Mouse (Mus musculus): Measurements from ENCODE around the gene Nlgn3.
"Not testable (repeated sequence)": the region's sequence is repeated elsewhere in the genome, so short reads cannot be mapped to it uniquely, and the experiment has no call there.

The Nlgn3 gene

DNA sequence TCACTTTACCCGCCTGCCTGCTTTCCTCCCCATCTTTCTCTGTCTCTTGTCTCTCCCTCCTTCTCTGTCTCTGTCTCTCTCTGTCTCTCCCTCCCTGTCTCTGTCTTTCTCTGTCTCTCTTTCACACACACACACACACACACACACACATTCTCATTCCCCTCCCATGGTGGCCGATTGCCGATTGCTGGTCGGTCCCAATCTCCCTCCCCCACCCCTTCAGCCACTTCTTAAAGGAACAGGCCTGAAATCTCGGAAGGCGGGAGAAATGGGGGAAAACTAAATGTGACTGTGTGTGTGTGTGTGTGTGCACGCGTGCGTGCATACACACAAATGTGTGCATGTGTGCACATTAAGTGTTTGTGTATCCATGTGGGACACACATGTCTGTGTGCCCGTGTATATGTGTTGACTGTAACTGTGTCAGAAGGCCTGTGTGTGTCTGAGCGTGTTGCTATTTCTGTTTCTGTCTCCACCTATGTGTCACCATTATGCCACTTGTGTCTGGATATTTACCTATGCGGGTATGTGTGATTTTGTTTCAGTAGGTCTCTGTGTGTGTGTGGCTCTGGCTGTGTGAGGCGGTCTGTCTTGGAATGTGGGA is 1.6 kb downstream of the Nlgn3 start:
- no peak for DNase-seq (ENCODE audit: low spot score)

DNA sequence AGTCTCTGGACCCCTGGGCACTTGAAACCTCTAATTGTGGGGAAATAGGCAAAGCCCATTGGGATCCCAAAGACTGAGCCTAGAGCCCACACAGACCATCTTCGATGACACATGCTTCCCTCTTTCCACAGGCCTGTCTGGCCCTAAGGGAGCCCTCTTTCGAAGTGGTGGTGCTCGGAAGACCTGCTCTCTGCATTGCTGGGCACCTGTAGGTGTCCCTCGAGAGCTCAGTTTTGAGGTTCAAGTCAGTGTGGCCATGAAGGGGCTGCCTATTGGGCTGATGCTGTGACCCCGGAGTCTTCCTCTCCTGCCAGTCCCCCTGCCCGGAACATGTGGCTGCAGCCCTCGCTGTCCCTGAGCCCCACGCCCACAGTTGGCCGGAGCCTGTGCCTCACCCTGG is 2.7 kb downstream of the Nlgn3 start:
- DNase-seq (ENCODE audit: low spot score) = no peak

DNA sequence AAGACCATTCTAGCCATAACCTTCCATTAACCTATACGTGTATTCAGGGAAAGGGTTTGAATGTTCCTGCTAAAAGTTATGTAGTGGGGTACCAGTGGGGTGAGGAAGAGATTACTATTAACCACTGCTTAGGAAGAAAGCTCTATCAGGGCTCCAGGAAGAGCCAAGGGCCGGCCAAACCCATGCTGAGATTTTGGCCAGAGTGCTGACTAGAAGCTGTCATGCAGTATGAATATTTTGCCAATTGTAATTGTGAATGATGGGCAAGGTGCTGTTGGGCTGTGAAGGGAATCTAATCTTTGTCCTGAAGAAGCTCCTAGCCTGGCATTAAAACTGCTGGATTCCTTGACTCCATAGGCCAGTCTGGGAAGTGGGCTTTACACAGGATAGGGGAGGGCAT is 5.7 kb downstream of the Nlgn3 start:
- DNase-seq (ENCODE audit: low spot score) = no peak

DNA sequence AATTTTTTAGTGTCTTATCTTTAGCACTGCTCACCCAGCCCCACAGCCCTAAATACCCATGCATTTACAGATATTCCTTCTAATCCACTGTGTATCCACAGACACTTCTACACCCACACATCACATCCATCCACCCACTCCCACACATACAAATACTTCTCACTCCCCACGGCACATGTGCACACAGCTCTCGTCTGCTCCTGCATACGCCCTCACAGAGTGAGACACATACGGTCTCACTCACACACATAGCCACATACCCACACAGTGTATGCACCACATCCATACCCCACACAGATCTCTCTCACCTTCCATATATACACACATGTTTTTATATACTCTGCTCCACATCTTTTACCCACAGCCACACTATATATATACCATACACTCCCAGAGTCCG is 10.3 kb downstream of the Nlgn3 start:
- no peak for DNase-seq (ENCODE audit: low spot score)

DNA sequence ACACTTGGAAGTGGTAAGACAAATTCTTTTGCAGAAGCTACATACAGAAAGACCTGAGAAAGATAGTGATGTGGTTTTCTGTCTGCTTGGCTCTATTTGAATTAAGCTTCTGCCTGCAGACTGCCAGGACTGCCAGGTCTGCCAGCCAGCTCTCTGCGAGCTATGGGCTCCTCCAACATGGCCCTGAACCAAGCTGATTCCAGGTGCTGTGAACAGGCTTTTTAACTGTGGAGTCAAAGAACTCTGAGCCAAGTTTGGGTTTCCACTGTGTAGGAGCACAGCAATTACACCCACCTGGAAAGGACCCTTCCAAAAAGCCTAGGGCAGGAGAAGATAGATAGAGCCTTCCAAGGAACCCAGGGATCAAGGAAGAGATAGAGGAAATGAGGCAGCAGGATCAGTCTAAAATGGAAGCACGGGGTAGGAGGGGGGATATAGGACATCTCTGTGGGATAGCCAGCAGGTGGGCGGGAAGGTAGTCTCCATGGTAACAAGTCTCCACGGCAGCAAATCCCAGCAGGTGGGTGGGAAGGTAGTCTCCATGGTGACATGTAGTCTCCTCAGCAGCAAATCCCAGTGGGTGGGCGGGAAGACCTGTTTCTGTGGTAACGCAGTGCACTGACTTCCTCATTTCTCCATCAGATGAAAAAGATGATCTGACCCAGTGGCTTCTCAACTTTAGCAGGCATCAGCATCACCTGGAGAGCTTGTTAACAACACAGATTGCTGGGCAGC is 14.8 kb downstream of the Nlgn3 start:
- DNase-seq (ENCODE audit: low spot score) = no peak

DNA sequence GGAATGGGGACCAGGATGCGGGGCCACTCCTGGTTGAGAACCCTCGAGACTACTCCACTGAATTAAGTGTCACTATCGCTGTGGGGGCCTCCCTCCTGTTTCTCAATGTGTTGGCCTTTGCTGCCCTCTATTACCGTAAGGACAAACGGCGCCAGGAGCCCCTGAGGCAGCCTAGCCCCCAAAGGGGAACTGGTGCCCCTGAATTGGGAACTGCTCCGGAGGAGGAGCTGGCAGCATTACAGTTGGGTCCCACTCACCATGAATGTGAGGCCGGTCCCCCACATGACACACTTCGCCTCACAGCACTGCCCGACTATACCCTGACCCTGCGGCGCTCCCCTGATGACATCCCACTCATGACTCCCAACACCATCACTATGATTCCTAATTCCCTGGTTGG is 20.8 kb downstream of the Nlgn3 start:
- DNase-seq (ENCODE audit: low spot score) = no peak

DNA sequence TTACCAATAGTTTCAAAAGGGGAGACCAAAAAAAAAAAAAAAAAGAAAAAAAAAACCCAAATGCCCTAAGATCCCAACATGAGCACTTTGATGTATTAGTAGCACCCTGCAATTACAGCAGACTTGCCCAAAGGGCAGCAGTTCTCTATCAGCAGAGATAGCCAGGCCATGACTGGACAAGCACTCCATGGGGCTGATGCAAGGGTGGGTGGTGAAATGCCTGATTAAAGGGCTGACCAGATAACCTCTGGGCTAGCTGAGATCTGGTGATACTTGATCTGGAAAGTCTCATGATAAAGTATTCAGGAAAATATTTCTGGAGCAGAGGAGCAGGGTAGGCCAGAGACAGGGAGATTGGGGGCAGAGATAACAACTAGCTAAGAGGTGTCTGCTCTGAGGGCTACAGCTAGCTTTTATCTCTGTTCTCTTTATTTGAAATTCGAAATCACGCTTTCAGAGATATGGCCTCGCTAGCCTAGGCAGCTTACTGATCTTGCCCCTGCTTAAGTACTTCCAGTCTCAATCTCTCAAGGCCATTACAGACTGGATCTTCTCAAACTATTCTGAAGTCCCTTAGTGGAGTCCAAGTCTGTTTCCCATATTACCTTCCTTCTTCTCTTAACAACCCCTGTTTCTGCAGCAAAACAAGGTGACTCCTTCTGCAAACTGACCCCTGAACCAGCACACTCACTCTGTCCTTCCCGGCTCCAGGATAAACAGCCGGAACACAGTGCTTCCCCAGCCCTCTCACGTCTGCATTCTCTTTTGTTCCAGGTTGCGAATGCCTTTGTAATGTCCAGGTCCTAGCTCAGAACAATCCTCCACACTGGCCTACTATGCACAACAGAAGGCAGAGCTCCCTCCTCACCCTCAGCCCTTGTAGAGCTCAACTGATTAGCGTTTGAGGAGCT is 27.3 kb downstream of the Nlgn3 start:
- no peak for DNase-seq (ENCODE audit: low spot score)

DNA sequence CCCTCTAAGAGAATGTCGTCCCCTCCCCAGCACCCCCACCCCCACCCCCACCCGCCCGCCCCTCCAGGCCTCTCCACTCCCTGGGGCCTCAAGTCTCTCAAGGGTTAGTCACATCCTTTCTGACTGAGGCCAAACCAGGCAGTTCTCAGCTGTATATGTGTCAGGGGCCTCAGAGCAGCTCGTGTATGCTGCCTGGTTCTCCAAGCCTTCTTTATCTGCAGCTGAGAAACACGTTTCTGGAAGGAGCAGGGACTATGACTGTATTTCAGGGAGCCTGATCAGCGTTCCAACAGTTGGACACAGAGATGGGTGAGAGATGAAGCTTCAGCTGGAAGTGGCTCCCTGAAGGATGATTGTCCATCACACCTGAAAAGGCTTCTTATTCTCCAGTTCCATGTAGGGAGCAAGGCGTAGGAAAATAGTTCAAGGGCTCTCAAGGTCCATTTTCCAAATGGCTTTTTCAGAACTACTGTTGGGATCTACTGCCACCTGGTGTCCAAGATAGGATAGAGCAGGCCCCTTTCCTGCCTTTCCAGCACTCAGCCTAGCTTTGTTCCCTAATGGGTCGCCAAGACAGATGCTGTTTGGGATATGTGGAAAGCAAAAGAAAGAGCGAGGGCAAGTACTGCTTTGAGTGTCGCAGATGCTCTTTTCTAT is 30.5 kb downstream of the Nlgn3 start:
- peak; percentile 50 for DNase-seq (ENCODE audit: low spot score)

DNA sequence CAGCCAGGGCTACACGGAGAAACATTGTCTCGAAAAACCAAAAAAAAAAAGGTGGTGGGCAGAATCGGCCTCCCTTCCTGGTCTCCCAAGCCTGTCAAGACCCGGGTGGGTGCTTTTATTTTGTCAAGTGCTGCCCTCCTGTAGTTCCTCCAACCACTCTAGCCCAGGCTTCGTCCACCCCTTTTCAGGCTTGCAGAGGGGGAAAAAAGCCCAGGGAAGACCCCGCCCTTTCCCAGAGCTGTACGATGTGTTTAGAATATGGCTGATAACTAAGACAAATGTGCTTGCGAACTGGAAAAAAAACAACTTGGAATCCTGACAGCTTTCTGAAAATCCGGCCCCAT is 33.0 kb downstream of the Nlgn3 start:
- no peak for DNase-seq (ENCODE audit: low spot score)

DNA sequence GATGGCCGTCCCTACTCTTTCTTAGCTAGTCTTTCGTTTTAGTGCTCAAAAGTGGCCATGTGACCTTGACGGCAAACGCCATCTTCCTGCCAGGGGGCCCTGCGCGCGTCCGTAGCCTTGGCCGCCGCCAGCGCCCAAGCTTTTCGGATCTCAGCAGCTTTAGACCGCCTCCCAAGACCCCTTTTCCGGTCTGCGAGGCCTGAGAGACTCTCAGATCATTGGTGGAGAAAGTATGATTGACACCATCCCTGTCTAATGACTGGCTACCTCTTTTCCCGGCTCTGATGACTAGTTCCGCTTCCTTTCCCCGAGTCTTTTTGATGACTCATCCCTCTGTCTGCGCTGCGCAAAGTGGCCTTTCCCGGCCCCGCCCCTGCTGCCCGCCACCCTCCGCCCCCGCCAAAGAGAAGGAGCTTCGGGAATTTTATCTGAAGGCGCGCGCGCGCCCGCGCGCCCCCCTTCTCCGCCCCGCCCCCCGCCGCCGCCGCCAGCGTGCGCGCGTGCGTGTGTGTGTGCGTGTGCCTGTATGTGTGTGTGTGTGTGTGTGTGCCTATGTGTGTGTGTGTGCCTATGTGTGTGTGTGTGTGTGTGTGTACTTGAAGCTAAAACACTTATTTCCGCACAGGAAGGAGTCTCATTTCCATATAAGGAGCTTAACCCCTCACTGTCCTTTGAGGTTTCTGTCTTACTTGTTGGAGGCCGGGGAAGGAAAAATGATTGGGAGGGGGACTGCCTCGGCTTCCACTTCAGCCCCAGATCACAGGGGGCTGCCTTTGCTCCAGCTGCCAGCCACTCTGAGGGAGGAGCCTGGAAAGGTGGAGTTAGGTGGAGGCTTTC is 33.6 kb downstream of the Nlgn3 start:
- DNase-seq (ENCODE audit: low spot score) = peak; percentile 90

DNA sequence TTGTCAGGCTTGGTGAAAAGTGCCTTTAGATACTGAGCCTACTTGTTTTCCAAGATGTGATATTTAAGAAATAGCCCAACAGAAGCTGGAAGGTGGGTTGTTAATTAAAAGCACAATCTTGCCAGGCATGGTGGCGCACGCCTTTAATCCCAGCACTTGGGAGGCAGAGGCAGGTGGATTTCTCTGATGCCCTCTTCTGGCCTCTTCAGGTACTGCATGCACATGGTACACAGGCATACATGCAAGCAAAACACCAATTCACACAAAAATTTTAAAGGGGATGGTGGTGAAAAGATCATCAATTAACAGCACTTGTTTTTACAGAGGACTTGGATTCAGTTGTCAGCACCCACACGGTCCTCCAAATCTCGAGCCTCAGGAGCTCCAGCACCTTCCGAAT is 35.6 kb downstream of the Nlgn3 start:
- DNase-seq (ENCODE audit: low spot score) = no peak

DNA sequence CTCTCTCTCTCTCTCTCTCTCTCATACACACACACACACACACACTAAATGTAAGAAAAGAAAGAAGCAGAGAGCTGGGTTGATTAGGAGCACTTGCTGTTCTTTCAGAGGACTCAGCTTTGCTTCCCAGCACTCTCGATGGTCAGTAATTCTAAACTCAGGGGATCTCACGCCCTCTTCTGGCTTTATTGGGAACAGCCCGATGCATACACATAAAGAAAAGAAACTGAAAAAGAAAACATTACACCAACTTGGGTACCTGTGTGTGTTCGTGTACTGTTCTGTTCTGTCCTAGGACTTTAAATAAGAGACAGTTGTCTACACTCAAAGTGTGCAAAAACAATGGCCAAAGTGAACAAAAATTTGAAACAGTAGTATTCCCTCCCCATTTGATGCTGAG is 39.7 kb downstream of the Nlgn3 start:
- DNase-seq (ENCODE audit: low spot score) = no peak

DNA sequence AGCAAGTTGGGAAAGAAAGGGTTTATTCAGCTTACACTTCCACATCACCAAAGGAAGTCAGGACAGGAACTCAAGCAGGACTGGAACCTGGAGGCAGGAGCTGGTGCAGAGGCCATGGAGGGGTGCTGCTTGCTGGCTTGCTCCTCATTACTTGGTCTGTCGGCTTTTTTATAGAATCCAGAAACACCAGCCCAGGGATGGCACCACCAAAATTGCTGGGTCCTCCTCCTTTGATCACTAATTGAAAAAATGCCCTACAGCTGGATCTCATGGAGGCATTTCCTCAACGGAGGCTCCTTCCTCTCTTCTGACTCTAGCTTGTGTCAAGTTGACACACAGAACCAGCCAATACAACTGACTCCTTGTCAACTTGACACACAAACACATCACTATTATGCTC is 43.9 kb downstream of the Nlgn3 start:
- not testable (repeated sequence) for DNase-seq (ENCODE audit: low spot score)

DNA sequence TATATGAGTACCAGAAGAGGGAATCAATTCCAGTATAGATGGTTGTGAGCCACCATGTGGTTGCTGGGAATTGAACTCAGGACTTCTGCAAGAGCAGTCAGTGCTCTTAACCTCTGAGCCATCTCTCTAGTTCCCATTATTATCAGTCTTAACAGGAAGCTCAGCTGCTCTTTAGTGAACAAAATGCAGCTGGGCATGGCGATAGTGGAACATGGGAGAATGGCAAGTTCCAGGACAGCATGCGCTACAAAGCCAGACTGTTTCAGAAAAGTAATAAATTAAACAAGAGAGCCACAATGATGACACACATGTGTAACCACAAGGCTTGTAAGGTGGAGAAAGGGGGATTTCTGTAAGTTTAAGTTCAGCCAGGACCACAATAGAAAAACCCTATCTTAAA is 46.5 kb downstream of the Nlgn3 start:
- DNase-seq (ENCODE audit: low spot score) = no peak

DNA sequence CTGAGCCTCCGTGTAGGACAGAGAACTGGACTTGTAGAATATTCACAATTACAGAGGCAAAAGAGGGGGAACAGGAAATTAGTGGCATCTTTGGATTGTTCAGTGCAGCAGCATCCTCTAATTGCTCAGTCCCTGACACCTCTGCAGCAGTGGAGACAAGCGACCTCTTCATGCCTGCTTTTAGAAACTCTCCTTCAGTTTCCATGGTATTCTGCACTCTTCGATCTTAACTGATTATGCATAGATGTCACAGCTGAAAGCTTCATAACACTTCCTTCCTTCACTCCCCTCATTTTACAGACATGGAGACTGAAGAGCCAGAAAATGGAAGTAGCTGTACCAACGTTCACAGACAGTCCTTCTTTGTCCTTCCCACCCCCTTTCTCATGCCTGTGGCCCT is 47.5 kb downstream of the Nlgn3 start:
- no peak for DNase-seq (ENCODE audit: low spot score)

DNA sequence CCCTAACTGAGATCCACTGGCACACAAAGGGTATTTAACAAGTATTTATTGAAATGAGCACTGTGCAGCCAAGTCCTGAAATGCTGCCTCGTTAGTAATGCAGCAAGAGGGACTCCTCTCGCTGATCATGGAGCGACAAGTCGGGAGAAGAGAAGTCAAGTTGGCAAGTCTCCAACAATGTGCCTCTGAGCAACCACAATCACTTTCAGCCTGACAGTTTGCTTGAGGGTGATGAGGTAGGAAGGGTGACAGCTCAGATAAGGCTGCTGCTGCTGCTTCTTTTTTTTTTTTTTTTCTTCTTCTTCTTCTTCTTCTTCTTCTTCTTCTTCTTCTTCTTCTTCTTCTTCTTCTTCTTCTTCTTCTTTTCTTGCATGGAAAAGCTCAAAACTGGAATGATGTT is 52.2 kb downstream of the Nlgn3 start:
- no peak for DNase-seq (ENCODE audit: low spot score)

DNA sequence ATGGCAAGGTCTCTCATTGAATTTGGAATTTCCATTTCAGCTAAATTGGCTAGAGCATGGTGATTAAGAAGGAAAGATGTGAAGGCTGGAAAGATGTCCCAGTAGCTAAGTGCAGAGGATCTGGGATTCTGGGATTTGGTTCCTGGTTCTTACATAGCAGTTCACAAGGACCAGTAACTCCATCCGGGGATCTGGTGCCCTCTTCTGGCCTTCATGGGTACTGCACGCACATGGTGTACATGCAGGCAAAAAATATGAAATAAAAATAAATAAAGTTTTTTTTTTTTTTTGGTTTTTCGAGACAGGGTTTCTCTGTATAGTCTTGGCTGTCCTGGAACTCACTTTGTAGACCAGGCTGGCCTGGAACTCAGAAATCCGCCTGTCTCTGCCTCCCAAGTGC is 59.9 kb downstream of the Nlgn3 start:
- DNase-seq (ENCODE audit: low spot score) = not testable (repeated sequence)

DNA sequence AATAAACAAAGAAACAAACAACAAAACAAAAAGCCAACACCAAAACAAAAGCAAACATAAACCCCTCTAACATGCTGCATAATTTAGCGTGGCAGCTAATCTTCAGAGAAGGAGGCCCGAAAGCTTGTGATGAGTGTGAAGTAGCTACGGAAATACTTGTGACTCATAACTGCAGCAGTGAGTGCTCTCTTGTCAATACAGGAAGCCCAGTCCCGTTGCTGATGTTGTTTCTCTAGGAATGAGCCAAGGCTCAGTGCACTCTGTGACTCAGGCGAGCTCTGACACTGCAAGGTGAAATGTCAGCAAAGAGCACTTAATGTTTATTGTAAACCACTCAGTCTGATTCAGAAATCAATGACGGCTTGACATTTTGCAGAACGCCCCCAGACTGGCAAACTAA is 70.0 kb downstream of the Nlgn3 start:
- no peak for DNase-seq (ENCODE audit: low spot score)

DNA sequence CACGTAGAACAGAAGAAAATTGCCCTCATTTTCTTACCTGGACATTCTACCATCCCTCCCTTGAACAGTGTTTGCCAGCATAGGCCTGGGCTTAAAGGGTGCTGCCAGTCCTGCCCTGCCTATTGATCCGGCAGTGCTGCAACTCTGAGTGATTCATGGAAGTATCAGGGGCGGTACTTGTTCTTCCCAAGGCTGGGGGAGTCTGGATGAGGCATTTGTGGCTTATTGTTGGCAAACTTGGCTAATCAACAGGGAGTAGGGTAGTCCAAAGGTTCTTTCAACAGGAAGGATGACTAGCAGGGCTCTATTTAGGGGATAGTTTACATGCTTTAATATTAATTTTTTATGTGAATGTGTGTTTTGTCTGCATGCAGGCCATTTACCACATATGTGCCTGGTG is 71.6 kb downstream of the Nlgn3 start:
- no peak for DNase-seq (ENCODE audit: low spot score)

DNA sequence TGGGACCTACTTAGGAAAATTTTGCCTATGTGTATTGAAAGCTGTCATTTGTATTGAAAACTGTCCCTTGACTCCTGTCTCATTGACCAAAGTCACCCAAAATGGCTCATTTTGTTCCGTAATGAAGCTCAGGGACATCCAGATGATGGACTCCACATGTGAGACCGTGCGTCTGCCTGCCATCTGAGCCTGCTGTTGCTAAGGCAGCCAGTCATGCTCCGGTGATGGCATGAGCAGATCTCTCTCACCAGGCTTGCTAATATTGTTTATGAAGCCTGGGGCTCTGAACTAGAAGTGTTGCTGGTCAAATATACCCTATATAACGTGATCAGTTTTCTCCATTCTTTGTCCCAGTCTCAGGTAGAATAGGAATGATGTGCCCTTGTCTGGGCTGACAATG is 74.0 kb downstream of the Nlgn3 start:
- no peak for DNase-seq (ENCODE audit: low spot score)

Measured in c-Kit-positive CD71-positive TER-119-positive erythroid progenitor cells, embryonic 14.5 days (primary cell).